Mouse (Mus musculus) forebrain, embryonic 16.5 days (tissue): ENCODE data around the gene Mydgf. TPM values are rescaled to one million over a fixed set of nuclear protein-coding genes. Genes with fewer than 3 reads are reported as not detected.
A peak's percentile ranks its signal among the peaks of the same experiment; 100 is the strongest.

Experiments
- ATAC-seq: fragments of 200-750 bp; cut with Nextera tagmentation; 2 replicates; pipeline ENCODE4 v1.8.0; 2017; ENCODE audit warnings: mild to moderate bottlenecking, moderate library complexity
- H3K27ac ChIP-seq: fragments of 300-500 bp; sonication (generic); 2 replicates; pipeline ENCODE4 v1.5.1; 2014; ENCODE audit warnings: low read length, control low read depth
- H3K27me3 ChIP-seq: fragments of 300-500 bp; sonication (generic); replicated peaks from 2 replicates; pipeline ENCODE4 v1.6.1; 2014; ENCODE audit warnings: low read length; ENCODE audit not compliant: control insufficient read depth, insufficient read depth
- H3K36me3 ChIP-seq: fragments of 300-500 bp; sonication (generic); 2 replicates; pipeline ENCODE4 v1.6.1; 2014; ENCODE audit not compliant: control insufficient read depth, insufficient read depth
- H3K4me1 ChIP-seq: fragments of 300-500 bp; sonication (generic); replicated peaks from 2 replicates; pipeline ENCODE4 v1.6.1; 2014; ENCODE audit warnings: low read length; ENCODE audit not compliant: control insufficient read depth, insufficient read depth
- H3K4me2 ChIP-seq: fragments of 300-500 bp; sonication (generic); 2 replicates; pipeline ENCODE4 v1.6.1; 2014; ENCODE audit warnings: mild to moderate bottlenecking, low read length, control low read depth
- H3K4me3 ChIP-seq: fragments of 300-500 bp; sonication (generic); replicated peaks from 2 replicates; pipeline ENCODE4 v1.5.1; 2014; ENCODE audit warnings: mild to moderate bottlenecking, low read length, control low read depth
- H3K9ac ChIP-seq: fragments of 300-500 bp; sonication (generic); replicated peaks from 2 replicates; pipeline ENCODE4 v1.6.1; 2014; ENCODE audit warnings: low read depth, low read length, control low read depth
- H3K9me3 ChIP-seq: fragments of 300-500 bp; sonication (generic); 2 replicates; pipeline ENCODE4 v1.6.1; 2016; ENCODE audit warnings: low read length; ENCODE audit not compliant: control insufficient read depth
- WGBS: fragments of 180-500 bp; shearing (Covaris S2); extraction: QIAGEN DNeasy Blood & Tissue Kit; methylation state at CpG from one replicate; pipeline ENCODE4 v1.1.7; 2014; 5-methylcytosine and 5-hydroxymethylcytosine counted together
- polyA plus RNA-seq: library from polyadenylated mRNA; unstranded; fragments of >200 nt; fragmentation: Nextera tagmentation; extraction: Ambion mirVana; gene quantifications from 2 replicates; pipeline ENCODE4 v1.2.1, GENCODE M21; 2015

Gene Mydgf
- polyA plus RNA-seq, 1 experiment from 2014 or later = 63.8 TPM

- H3K4me3 ChIP-seq = no peak overlapping the region
- ATAC-seq = no peak
- WGBS = 64% methylated on average over 10 of the region's 10 CpGs
Measured at GRCm38 (mm10) chr17:56173401-56174046, 10.2 kb downstream of the Mydgf start.

GRCm38 (mm10) chr17:56171881-56172280 is 11.8 kb downstream of the Mydgf start:
- Histone ChIP-seq H3K4me1 (0 out of 2 replicates have a peak, but pooled peaks cover 5% of the 10 kb centered on the region), H3K4me2 (no peak overlapping the region), H3K27me3 (no peaks in the 10 kb centered on the region), H3K36me3 (peaks cover 6% of the 10 kb centered on the region; the same call in 1 of the 2 replicates), H3K4me3 (no peak overlapping the region), H3K9me3 (no peaks in the 10 kb centered on the region), H3K27ac (no peak overlapping the region), H3K9ac (no peak overlapping the region)
- 95% methylated on average over 17 of the region's 17 CpGs for WGBS
- ATAC-seq = no peak

More at GRCm38 (mm10) chr17:56173401-56174046, 10.2 kb downstream of the Mydgf start:
- Histone ChIP-seq H3K4me1 (0 out of 2 replicates have a peak, but pooled peaks cover 5% of the 10 kb centered on the region), H3K36me3 (peaks cover 16% of the 10 kb centered on the region), H3K9me3 (no peaks in the 10 kb centered on the region), H3K9ac (no peak overlapping the region), H3K4me2 (no peak overlapping the region), H3K27me3 (no peaks in the 10 kb centered on the region), H3K27ac (no peak overlapping the region)

- no peak overlapping the region for H3K9ac ChIP-seq
- WGBS = 80% methylated on average over 9 of the region's 9 CpGs
- H3K9me3 ChIP-seq = no peaks in the 10 kb centered on the region
- H3K36me3 ChIP-seq = 0 out of 2 replicates have a peak, but pooled peaks cover 4% of the 10 kb centered on the region
- no peak overlapping the region for H3K4me3 ChIP-seq
- H3K27me3 ChIP-seq = no peaks in the 10 kb centered on the region
- no peak overlapping the region for H3K4me2 ChIP-seq
- ATAC-seq = no peak
- H3K27ac ChIP-seq = no peak overlapping the region
- 0 out of 2 replicates have a peak, but pooled peaks cover 5% of the 10 kb centered on the region for H3K4me1 ChIP-seq
Measured at GRCm38 (mm10) chr17:56171456-56171855, 12.3 kb downstream of the Mydgf start.

- Histone ChIP-seq H3K9me3 (no peaks in the 10 kb centered on the region), H3K4me1 (0 out of 2 replicates have a peak, but pooled peaks cover 5% of the 10 kb centered on the region), H3K4me3 (no peak overlapping the region), H3K27ac (no peak overlapping the region), H3K4me2 (no peak overlapping the region), H3K36me3 (no peaks in the 10 kb centered on the region), H3K27me3 (no peaks in the 10 kb centered on the region), H3K9ac (no peak overlapping the region)
- 0 out of 2 replicates have a peak, but pooled peaks have one; percentile 4 for ATAC-seq
- 11% methylated on average over 10 of the region's 10 CpGs for WGBS
Measured at GRCm38 (mm10) chr17:56170636-56171035, 13.1 kb downstream of the Mydgf start.

GRCm38 (mm10) chr17:56169830-56170229 is 13.9 kb downstream of the Mydgf start:
- WGBS = 70% methylated on average over 6 of the region's 6 CpGs
- H3K36me3 ChIP-seq = no peaks in the 10 kb centered on the region
- no peak overlapping the region for H3K4me2 ChIP-seq
- no peak overlapping the region for H3K4me3 ChIP-seq
- H3K27ac ChIP-seq = no peak overlapping the region
- H3K9ac ChIP-seq = no peak overlapping the region
- H3K27me3 ChIP-seq = no peaks in the 10 kb centered on the region
- H3K9me3 ChIP-seq = no peaks in the 10 kb centered on the region
- ATAC-seq = no peak
- 0 out of 2 replicates have a peak, but pooled peaks cover 5% of the 10 kb centered on the region for H3K4me1 ChIP-seq

GRCm38 (mm10) chr17:56165671-56166070 is 18.0 kb downstream of the Mydgf start:
- no peaks in the 10 kb centered on the region for H3K27me3 ChIP-seq
- no peak overlapping the region for H3K9ac ChIP-seq
- peaks cover 16% of the 10 kb centered on the region for H3K4me1 ChIP-seq
- no peak for ATAC-seq
- H3K36me3 ChIP-seq = no peaks in the 10 kb centered on the region
- no peak overlapping the region for H3K4me3 ChIP-seq
- no peak overlapping the region for H3K27ac ChIP-seq
- 61% methylated on average over 11 of the region's 11 CpGs for WGBS
- H3K4me2 ChIP-seq = no peak overlapping the region
- no peaks in the 10 kb centered on the region for H3K9me3 ChIP-seq

- no peak overlapping the region for H3K9ac ChIP-seq
- H3K9me3 ChIP-seq = no peaks in the 10 kb centered on the region
- ATAC-seq = no peak
- no peak overlapping the region for H3K4me2 ChIP-seq
- 68% methylated on average over 3 of the region's 3 CpGs for WGBS
- no peak overlapping the region for H3K27ac ChIP-seq
- no peaks in the 10 kb centered on the region for H3K36me3 ChIP-seq
- no peak overlapping the region for H3K4me3 ChIP-seq
- H3K4me1 ChIP-seq = peaks cover 14% of the 10 kb centered on the region
- no peaks in the 10 kb centered on the region for H3K27me3 ChIP-seq
Measured at GRCm38 (mm10) chr17:56164510-56164909, 19.2 kb downstream of the Mydgf start.

- WGBS = 82% methylated on average over 6 of the region's 6 CpGs
- H3K4me2 ChIP-seq = no peak overlapping the region
- H3K9ac ChIP-seq = no peak overlapping the region
Measured at GRCm38 (mm10) chr17:56163523-56164102, 20.1 kb downstream of the Mydgf start.

GRCm38 (mm10) chr17:56162231-56162774 is 21.4 kb downstream of the Mydgf start, which contains the start of gene Tnfaip8l1:
Gene Tnfaip8l1, plus strand, starts transcription at chr17:56162477.
- Histone ChIP-seq H3K9me3 (no peaks in the 10 kb centered on the region), H3K36me3 (no peaks in the 10 kb centered on the region), H3K9ac (peak within 1 kb of the TSS; percentile 62), H3K27me3 (peaks cover 5% of the 10 kb centered on the region; the same call in 1 of the 2 replicates), H3K4me1 (peaks cover 14% of the 10 kb centered on the region), H3K4me2 (peak within 1 kb of the TSS; percentile 58), H3K27ac (no peak within 1 kb of the TSS), H3K4me3 (peak within 1 kb of the TSS; percentile 57)
- under 1% methylated on average over 30 of the region's 30 CpGs for WGBS
- peak; percentile 99 for ATAC-seq

More at GRCm38 (mm10) chr17:56163523-56164102, 20.1 kb downstream of the Mydgf start:
- ATAC-seq = no peak
- Histone ChIP-seq H3K36me3 (no peaks in the 10 kb centered on the region), H3K4me3 (no peak overlapping the region), H3K27ac (no peak overlapping the region), H3K4me1 (peaks cover 14% of the 10 kb centered on the region), H3K9me3 (no peaks in the 10 kb centered on the region), H3K27me3 (no peaks in the 10 kb centered on the region)
